Mouse (Mus musculus) hindbrain, embryonic 13.5 days (tissue): ENCODE data around the gene Chrna9. TPM values are rescaled to one million over a fixed set of nuclear protein-coding genes. Genes with fewer than 3 reads are reported as not detected.

Source experiments
- ATAC-seq: fragments of 200-750 bp; cut with Nextera tagmentation; 2 replicates; pipeline ENCODE4 v1.8.0; 2017; ENCODE audit warnings: moderate TSS enrichment; ENCODE audit not compliant: low FRiP score
- H3K27ac ChIP-seq: fragments of 300-500 bp; sonication (generic); 2 replicates; pipeline ENCODE4 v1.5.1; 2015; ENCODE audit warnings: inconsistent platforms, mild to moderate bottlenecking, moderate library complexity
- H3K27me3 ChIP-seq: fragments of 300-500 bp; sonication (generic); 2 replicates; pipeline ENCODE4 v1.6.1; 2015; ENCODE audit warnings: mild to moderate bottlenecking, inconsistent platforms
- H3K36me3 ChIP-seq: fragments of 300-500 bp; sonication (generic); 2 replicates; pipeline ENCODE4 v1.6.1; 2015; ENCODE audit warnings: mild to moderate bottlenecking, inconsistent platforms
- H3K4me1 ChIP-seq: fragments of 300-500 bp; sonication (generic); replicated peaks from 2 replicates; pipeline ENCODE4 v1.6.1; 2015; ENCODE audit warnings: inconsistent platforms
- H3K4me2 ChIP-seq: fragments of 300-500 bp; sonication (generic); 2 replicates; pipeline ENCODE4 v1.6.1; 2015; ENCODE audit warnings: inconsistent platforms, mild to moderate bottlenecking, moderate library complexity
- H3K4me3 ChIP-seq: fragments of 300-500 bp; sonication (generic); 2 replicates; pipeline ENCODE4 v1.5.1; 2015; ENCODE audit warnings: mild to moderate bottlenecking, inconsistent platforms
- H3K9ac ChIP-seq: fragments of 300-500 bp; sonication (generic); 2 replicates; pipeline ENCODE4 v1.6.1; 2015; ENCODE audit warnings: mild to moderate bottlenecking, inconsistent platforms
- H3K9me3 ChIP-seq: fragments of 300-500 bp; sonication (generic); 2 replicates; pipeline ENCODE4 v1.6.1; 2016; ENCODE audit warnings: inconsistent platforms
- WGBS: fragments of 180-500 bp; shearing (Covaris S2); methylation state at CpG from one replicate; pipeline ENCODE4 v1.1.7; 2015; 5-methylcytosine and 5-hydroxymethylcytosine counted together
- polyA plus RNA-seq: library from polyadenylated mRNA; unstranded; fragments of >200 nt; fragmentation: Nextera tagmentation; extraction: Ambion mirVana; gene quantifications from 2 replicates; pipeline ENCODE4 v1.2.1, GENCODE M21; 2015

The Chrna9 gene
- polyA plus RNA-seq, 1 experiment from 2014 or later, result not detected

GRCm38 (mm10) chr5:65902811-65903210 is 31.9 kb upstream of the Chrna9 start:
- H3K36me3 ChIP-seq, result no peaks in the 10 kb centered on the region
- no peaks in the 10 kb centered on the region; the same call in 1 of the 2 replicates for H3K4me1 ChIP-seq
- peaks cover 17% of the 10 kb centered on the region for H3K9me3 ChIP-seq
- no peak overlapping the region for H3K27ac ChIP-seq
- H3K4me2 ChIP-seq, result no peak overlapping the region
- no peak overlapping the region for H3K9ac ChIP-seq
- no peak for ATAC-seq
- no peak overlapping the region for H3K4me3 ChIP-seq
- H3K27me3 ChIP-seq, result no peaks in the 10 kb centered on the region
- WGBS, result 91% methylated on average over 9 of the region's 9 CpGs

DNA sequence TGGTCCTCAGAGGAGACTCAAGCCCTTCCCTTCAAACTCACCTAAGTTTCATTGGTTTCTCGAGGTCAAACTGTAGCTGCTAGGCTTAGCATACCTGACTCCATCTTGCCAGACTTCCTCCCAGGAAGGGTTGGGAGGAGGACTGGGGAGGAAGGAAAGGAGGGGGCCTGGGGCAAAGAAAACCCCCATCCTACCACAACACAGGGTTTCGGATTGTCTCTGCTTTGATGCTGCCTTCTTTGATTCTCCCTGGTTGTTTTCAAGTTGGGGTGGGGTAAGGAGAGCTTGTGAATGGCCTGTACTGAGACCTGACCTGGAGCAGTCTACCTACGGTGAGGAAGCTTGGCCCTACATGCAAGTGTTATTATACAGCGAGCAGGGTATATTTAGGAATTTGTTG is 30.2 kb upstream of the Chrna9 start:
- 91% methylated on average over 4 of the region's 4 CpGs for WGBS
- Histone ChIP-seq H3K4me2 (no peak overlapping the region), H3K27me3 (no peaks in the 10 kb centered on the region), H3K27ac (no peak overlapping the region), H3K9ac (no peak overlapping the region), H3K9me3 (peaks cover 17% of the 10 kb centered on the region), H3K4me1 (no peaks in the 10 kb centered on the region; the same call in 1 of the 2 replicates), H3K36me3 (no peaks in the 10 kb centered on the region), H3K4me3 (no peak overlapping the region)
- no peak for ATAC-seq

DNA sequence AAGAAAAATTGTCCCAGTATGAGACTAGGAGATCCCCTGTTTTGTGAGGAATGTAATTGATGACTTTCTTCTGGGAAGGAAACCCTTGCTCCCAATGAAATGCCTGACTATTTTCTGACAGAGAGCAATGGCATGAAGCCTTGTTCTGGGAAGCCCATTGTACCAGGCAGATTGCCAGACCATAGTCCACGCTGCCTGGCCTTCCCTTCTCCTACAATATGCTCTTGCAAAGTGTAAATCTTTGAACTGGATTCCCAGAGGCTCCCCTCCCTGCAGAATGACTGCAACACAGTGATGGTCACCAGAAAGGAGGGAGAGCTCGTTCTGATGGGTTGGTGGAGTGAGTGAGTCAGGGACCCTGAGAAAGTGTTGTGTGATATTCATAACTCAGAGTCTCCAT is 26.0 kb upstream of the Chrna9 start:
- no peaks in the 10 kb centered on the region for H3K4me1 ChIP-seq
- 82% methylated on average over 2 of the region's 2 CpGs for WGBS
- H3K9me3 ChIP-seq, result peaks cover 10% of the 10 kb centered on the region
- H3K4me3 ChIP-seq, result no peak overlapping the region
- no peaks in the 10 kb centered on the region for H3K36me3 ChIP-seq
- H3K27ac ChIP-seq, result no peak overlapping the region
- no peak overlapping the region for H3K4me2 ChIP-seq
- ATAC-seq, result no peak
- no peaks in the 10 kb centered on the region for H3K27me3 ChIP-seq
- H3K9ac ChIP-seq, result no peak overlapping the region

DNA sequence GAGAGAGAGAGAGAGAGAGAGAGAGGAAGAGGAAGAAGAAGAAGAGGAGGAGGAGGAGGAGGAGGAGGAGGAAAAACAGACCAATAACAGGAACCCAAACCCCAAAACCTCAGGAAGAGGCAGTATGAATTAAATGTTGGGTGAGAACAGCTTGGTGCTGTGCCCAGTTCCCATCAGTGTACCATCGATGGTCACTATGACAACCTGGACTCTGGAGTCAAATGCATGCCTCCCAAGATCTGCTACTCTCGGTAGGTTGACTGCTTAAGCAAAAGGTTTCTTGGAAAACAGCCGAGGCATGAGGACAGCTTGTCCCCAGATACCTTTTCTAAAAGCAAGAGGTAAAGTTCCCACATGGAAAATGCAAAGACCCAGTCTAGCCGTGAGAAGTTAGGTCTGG is 25.4 kb upstream of the Chrna9 start:
- Histone ChIP-seq H3K9ac (no peak overlapping the region), H3K27ac (no peak overlapping the region), H3K27me3 (no peaks in the 10 kb centered on the region), H3K4me3 (no peak overlapping the region), H3K4me1 (no peaks in the 10 kb centered on the region), H3K36me3 (no peaks in the 10 kb centered on the region), H3K9me3 (peaks cover 8% of the 10 kb centered on the region), H3K4me2 (no peak overlapping the region)
- no peak for ATAC-seq
- 64% methylated on average over 4 of the region's 4 CpGs for WGBS

DNA sequence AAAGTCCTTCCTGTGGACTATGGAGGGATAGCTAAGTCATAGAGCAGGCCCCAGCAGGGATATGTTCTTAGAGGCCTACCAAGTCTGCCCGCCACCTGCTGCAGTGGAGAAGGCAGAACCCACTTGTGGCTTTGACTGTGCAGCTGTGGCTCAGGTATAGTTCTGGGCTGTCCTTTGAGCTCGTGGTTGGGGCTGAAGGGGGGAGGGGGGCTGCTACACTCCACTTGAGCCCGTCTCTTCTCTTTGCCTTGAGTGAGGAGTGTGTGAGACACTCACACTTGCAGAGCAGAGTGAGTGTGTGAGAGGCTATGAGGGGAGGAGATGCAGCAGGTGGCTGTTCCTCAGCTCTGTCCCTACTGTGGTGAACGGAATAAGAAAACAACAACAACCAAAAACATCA is 24.3 kb upstream of the Chrna9 start:
- Histone ChIP-seq H3K36me3 (no peaks in the 10 kb centered on the region), H3K27me3 (no peaks in the 10 kb centered on the region), H3K4me2 (no peak overlapping the region), H3K9ac (no peak overlapping the region), H3K4me3 (no peak overlapping the region), H3K4me1 (no peaks in the 10 kb centered on the region), H3K9me3 (no peaks in the 10 kb centered on the region), H3K27ac (no peak overlapping the region)
- ATAC-seq, result no peak
- WGBS, result 92% methylated on average over 4 of the region's 4 CpGs

DNA sequence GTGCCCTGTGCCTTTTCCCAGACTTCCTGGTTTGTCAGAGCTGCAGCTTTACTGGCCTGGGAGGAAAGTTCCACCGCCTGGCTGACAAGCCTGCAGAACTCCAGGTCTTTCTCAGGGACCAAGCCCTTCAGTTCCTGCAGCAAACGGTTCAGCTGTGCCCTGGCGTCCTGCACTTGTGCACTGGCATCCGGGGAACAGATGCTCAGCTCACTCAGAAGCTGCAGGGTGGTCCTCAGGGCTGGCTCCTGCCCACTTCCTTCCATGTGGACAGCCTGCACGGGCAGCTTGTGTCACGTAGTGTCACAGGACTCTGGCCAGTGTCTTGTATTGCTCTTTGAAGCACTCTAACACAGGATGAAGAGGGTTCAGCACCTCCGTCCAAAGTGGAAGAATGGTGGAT is 23.0 kb upstream of the Chrna9 start:
- Histone ChIP-seq H3K4me3 (no peak overlapping the region), H3K4me1 (no peaks in the 10 kb centered on the region), H3K36me3 (no peaks in the 10 kb centered on the region), H3K27ac (no peak overlapping the region), H3K9me3 (no peaks in the 10 kb centered on the region), H3K27me3 (no peaks in the 10 kb centered on the region), H3K9ac (no peak overlapping the region), H3K4me2 (no peak overlapping the region)
- no peak for ATAC-seq
- WGBS, result 84% methylated on average over 7 of the region's 7 CpGs

GRCm38 (mm10) chr5:65912201-65912600 is 22.5 kb upstream of the Chrna9 start:
- Histone ChIP-seq H3K27me3 (no peaks in the 10 kb centered on the region), H3K36me3 (no peaks in the 10 kb centered on the region), H3K9ac (no peak overlapping the region), H3K27ac (no peak overlapping the region), H3K9me3 (no peaks in the 10 kb centered on the region), H3K4me2 (no peak overlapping the region), H3K4me3 (no peak overlapping the region), H3K4me1 (no peaks in the 10 kb centered on the region)
- ATAC-seq, result no peak
- WGBS, result 88% methylated on average over 5 of the region's 5 CpGs

GRCm38 (mm10) chr5:65913126-65913525 is 21.6 kb upstream of the Chrna9 start:
- Histone ChIP-seq H3K27me3 (no peaks in the 10 kb centered on the region), H3K9ac (no peak overlapping the region), H3K4me3 (no peak overlapping the region), H3K27ac (no peak overlapping the region), H3K36me3 (no peaks in the 10 kb centered on the region), H3K9me3 (no peaks in the 10 kb centered on the region), H3K4me2 (no peak overlapping the region), H3K4me1 (peaks cover under 1% of the 10 kb centered on the region; the same call in 1 of the 2 replicates)
- 93% methylated on average over 9 of the region's 9 CpGs for WGBS
- ATAC-seq, result no peak

- 94% methylated on average over 7 of the region's 7 CpGs for WGBS
- ATAC-seq, result no peak
- no peak overlapping the region for H3K4me2 ChIP-seq
- no peak overlapping the region for H3K27ac ChIP-seq
- peaks cover 13% of the 10 kb centered on the region for H3K4me1 ChIP-seq
- H3K27me3 ChIP-seq, result no peaks in the 10 kb centered on the region
- no peak overlapping the region for H3K9ac ChIP-seq
- H3K9me3 ChIP-seq, result no peaks in the 10 kb centered on the region
- H3K36me3 ChIP-seq, result no peaks in the 10 kb centered on the region
- H3K4me3 ChIP-seq, result no peak overlapping the region
Observed at GRCm38 (mm10) chr5:65914342-65914741, 20.4 kb upstream of the Chrna9 start.

GRCm38 (mm10) chr5:65916930-65917329 is 17.8 kb upstream of the Chrna9 start:
- 88% methylated on average over 5 of the region's 5 CpGs for WGBS
- no peak overlapping the region for H3K27ac ChIP-seq
- H3K9ac ChIP-seq, result no peak overlapping the region
- no peaks in the 10 kb centered on the region for H3K27me3 ChIP-seq
- no peaks in the 10 kb centered on the region for H3K9me3 ChIP-seq
- no peak overlapping the region for H3K4me3 ChIP-seq
- H3K4me2 ChIP-seq, result no peak overlapping the region
- no peak for ATAC-seq
- H3K36me3 ChIP-seq, result no peaks in the 10 kb centered on the region
- peaks cover 13% of the 10 kb centered on the region for H3K4me1 ChIP-seq

DNA sequence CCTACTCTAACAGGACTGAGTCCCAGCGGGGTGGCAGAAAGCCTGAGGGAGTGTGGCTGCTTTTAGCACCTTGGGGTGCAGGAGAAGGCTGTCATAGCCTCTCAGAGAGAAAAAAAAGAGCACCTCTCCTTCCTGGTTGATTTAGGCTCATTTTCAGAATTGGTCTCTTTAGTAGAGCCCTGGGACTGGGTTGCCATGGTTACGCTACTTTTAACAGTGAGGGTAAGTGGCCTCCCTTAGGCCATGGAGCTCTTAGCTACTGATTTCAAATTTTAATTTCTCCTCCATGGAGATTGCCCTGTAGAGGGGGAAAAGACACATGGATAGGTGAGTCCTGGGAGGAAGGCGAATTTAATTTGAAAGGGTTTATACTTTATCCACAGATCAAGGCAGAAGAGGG is 16.1 kb upstream of the Chrna9 start:
- peak overlapping the region; percentile 66 for H3K27ac ChIP-seq
- H3K36me3 ChIP-seq, result no peaks in the 10 kb centered on the region
- H3K27me3 ChIP-seq, result no peaks in the 10 kb centered on the region
- H3K4me3 ChIP-seq, result no peak overlapping the region
- H3K4me1 ChIP-seq, result peaks cover 13% of the 10 kb centered on the region
- no peak overlapping the region for H3K4me2 ChIP-seq
- 80% methylated on average over 3 of the region's 3 CpGs for WGBS
- no peak overlapping the region for H3K9ac ChIP-seq
- H3K9me3 ChIP-seq, result no peaks in the 10 kb centered on the region
- peak; percentile 71 for ATAC-seq

DNA sequence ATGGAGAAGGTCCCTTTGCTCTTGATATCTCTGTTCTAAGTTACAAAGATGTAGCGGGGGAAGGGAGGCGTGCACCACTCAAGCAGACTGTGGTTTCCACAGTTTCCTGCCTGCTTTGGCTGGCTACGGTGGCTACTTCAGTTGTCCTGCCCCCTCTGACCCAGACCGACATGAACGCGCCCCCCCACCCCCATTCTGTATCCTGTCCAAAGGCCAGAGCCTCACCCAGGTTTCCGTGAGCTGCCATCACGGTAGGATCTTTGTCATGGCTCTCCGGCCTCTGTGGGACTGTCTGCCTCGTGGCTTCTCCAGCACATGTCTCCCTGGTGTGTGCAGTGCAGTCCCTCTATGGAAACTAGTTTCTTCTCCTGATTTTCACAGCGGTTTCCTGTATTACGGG is 15.4 kb upstream of the Chrna9 start:
- peaks cover 13% of the 10 kb centered on the region for H3K4me1 ChIP-seq
- peak overlapping the region; percentile 44 for H3K27ac ChIP-seq
- no peaks in the 10 kb centered on the region for H3K27me3 ChIP-seq
- H3K36me3 ChIP-seq, result no peaks in the 10 kb centered on the region
- no peak overlapping the region for H3K4me2 ChIP-seq
- no peak overlapping the region for H3K9ac ChIP-seq
- H3K4me3 ChIP-seq, result no peak overlapping the region
- 90% methylated on average over 12 of the region's 12 CpGs for WGBS
- H3K9me3 ChIP-seq, result no peaks in the 10 kb centered on the region
- ATAC-seq, result no peak

GRCm38 (mm10) chr5:65919904-65920303 is 14.8 kb upstream of the Chrna9 start:
- no peak overlapping the region for H3K4me2 ChIP-seq
- ATAC-seq, result no peak
- WGBS, result 97% methylated on average over 3 of the region's 3 CpGs
- peaks cover 13% of the 10 kb centered on the region for H3K4me1 ChIP-seq
- H3K4me3 ChIP-seq, result no peak overlapping the region
- H3K9me3 ChIP-seq, result no peaks in the 10 kb centered on the region
- no peaks in the 10 kb centered on the region for H3K36me3 ChIP-seq
- no peak overlapping the region for H3K27ac ChIP-seq
- H3K27me3 ChIP-seq, result no peaks in the 10 kb centered on the region
- H3K9ac ChIP-seq, result no peak overlapping the region
